Mouse (Mus musculus) heart, postnatal 0 days (tissue): Measurements from ENCODE around the gene Emg1.

ENCODE experiments used
- CTCF ChIP-seq: IDR thresholded peaks from 2 replicates; pipeline ENCODE4 v1.5.1; 2016; ENCODE audit warnings: antibody characterized with exemption, control low read depth, low read depth
- EP300 ChIP-seq: IDR thresholded peaks from 2 replicates; pipeline ENCODE4 v1.6.1; 2016; ENCODE audit warnings: antibody characterized with exemption, low read depth

GRCm38 (mm10) chr6:124669234-124669859 is 42.6 kb downstream of the Emg1 start:
- TF ChIP-seq EP300 (no peak), CTCF (no peak)
